Mouse (Mus musculus) urinary bladder, postnatal 36 days (tissue): ENCODE results near the gene Ipmk.
"Not testable (repeated sequence)": the region's sequence is repeated elsewhere in the genome, so short reads cannot be mapped to it uniquely, and the experiment has no call there.

Experiments used
- DNase-seq, 2 experiments: peaks; one replicate each; pipeline ENCODE4 v3.0.0; 2022; ENCODE audit warnings: low spot score in 2 of 2, mixed read lengths in 1 of 2

Gene Ipmk

DNA sequence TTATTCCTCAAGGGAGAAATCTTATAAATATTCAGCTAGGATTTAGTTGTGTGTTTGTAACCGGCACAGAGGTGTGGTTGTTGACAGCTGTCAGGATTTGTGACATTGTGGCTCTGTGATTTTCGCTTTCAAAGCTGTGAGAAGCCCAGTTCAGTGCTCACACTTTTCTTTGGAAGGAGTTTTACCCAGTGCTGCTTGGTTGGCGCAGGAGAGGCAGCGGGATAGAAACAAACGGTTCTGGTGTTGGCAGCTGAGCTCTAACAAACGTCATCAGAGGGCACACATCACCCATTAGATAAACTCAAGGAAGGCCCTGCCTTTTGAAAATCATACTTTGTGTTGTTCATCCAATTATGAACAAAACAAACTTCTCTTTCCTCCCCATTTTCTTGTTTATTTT, 79.2 kb downstream of the Ipmk start:
- no peak for DNase-seq

DNA sequence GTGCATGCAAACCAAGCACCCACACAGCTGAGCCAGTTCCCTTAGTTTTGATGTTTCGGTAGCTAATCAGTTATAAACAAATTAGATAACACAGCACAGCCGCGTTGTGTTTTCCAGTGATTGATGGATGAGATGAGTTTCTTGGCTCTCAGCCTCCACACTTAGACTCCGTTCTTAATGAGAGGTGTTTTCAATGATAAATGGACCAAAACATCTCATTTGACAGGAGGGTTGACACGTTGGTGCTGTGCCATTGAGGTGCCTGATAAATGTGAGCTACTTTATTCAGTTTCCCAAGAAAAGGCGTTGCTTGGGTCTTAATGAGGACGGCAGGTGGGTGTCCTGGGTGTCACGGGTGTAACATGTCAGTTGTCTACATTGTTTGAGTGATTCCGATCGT, 79.8 kb downstream of the Ipmk start:
- no peak for DNase-seq

DNA sequence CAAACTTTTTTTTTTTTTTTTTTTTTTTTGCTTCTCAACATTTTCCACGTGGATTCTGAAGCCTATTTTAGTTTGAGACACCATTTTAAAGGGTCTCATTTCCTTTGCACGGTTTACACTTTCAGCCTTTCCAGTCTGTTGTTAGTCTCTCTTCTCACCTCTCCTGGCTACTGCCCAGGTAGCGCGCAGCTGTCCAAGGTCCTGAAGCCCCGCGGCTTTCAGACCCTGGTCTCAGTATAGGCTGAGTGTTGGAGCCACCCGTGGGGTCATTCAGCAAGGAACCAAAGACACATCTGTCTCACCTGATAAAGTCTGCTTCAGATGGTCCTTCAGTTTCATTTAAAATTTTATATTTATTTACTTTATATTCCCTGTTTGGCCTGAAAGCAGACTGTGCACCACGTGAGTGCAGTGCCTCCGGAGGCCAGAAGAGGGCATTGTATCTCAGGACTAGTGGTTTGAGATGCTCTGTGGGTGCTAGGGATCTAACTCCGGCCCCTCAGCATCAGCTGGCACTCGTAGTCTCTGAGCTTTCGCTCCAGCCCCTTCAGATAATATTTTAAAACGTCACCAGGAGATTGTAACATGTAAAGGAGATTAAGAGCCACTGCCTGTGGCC, 80.8 kb downstream of the Ipmk start:
- DNase-seq: no peak

DNA sequence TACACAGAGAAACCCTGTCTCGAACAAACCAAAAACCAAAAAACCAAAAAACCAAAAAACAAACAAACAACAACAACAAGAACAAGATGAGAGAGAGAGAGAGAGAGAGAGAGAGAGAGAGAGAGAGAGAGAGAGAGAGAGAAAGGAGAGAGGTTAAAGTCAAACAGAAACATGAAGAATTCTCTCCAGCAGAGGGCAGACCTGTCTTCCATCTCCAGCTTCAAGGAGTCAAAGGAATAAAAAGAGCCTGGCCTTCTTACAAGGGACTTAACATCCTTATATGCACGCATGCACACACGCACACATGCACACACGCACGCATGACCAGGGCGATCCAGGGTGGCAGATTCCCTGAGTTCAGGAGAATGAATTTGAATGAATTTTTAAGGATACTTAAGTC, 83.1 kb downstream of the Ipmk start:
- no peak for DNase-seq

DNA sequence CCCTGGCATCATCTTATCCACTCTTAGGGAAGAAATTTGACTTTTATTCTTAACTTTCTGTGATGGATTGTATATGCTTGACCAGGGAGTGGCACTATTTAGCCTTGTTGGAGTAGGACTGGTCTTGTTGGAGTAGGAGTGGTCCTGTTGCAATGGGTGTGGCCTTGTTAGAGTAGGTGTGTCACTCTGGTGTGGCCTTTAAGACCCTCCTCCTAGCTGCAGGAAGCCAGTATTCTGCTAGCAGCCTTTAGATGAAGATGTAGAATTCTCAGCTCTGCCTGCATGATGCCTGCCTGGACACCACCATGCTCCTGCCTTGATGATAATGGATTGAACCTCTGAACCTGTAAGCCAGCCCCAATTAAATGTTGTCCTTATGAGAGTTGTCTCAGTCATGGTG, 95.5 kb downstream of the Ipmk start:
- no peak for DNase-seq

DNA sequence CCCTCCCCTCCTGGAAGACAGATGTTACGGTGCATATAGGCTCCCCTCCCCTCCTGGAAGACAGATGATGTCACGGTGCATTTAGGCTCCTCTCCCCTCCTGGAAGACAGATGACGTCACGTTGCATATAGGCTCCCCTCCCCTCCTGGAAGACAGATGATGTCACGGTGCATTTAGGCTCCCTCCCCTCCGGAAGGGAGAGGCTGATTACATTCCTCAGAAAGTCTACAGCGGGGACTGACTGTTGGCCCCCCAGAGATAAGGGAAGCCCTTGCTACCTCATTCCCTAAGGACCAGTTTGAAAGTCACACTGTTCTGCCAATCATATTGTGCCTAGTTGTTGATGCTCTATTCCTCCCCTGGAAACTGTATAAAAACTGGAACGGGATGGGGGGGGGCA, 100.1 kb downstream of the Ipmk start:
- DNase-seq: no peak

DNA sequence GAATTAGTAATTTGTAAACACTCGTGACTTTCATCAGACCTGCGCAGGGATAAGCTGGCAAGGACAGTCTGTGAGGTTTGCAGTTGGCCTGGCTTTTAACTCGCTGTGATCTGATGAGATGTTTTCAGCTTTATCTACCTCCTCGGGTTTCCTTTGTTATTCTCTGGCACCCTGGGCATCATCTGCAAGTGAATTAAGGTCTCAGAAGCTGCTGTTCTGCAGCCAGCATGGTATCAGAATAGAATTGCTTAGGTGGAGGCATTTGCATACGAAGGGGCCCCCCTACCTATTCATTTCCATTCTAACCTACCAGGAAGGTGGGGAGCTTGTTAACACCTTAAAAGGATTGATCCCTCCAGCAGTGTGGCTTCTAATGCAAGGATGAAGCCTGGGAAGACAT, 100.7 kb downstream of the Ipmk start:
- DNase-seq: no peak

DNA sequence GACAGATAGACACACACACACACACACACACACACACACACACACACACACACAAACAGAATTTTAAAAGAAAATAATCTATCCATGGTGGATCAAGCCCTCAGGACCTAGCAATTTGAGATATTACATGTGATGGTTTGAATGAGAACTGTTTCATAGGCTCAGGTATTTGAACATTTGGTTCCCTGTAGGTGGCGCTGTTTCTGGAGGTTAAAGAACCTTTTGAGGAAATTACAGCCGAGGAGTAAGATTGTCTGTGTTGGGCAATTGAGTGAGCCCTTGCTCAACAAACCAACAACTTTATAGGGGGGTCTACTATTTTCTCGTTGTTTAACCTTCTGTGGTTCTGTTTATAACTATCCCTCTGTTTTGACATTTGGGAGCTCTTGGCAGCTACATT, 107.8 kb downstream of the Ipmk start:
- DNase-seq: no peak

DNA sequence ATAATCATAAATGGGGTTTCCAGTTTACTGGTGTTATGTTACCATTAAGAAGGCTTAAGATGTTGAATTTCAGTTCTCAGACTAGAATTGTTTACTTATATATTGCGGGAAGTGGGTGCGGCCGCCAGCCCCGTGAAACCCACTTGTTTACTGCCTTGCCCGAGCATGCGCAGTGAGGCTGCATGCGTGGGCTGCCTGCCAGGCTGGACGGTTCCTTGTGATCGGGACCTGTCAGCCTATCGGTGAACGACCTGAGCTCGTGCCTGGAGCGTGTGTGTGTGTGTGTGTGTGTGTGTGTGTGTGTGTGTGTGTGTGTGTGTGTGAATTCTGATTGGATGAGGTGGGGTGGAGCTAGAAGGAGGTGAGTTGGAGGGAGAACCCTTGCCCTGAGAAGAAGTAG, 114.8 kb downstream of the Ipmk start:
- not testable (repeated sequence) for DNase-seq

DNA sequence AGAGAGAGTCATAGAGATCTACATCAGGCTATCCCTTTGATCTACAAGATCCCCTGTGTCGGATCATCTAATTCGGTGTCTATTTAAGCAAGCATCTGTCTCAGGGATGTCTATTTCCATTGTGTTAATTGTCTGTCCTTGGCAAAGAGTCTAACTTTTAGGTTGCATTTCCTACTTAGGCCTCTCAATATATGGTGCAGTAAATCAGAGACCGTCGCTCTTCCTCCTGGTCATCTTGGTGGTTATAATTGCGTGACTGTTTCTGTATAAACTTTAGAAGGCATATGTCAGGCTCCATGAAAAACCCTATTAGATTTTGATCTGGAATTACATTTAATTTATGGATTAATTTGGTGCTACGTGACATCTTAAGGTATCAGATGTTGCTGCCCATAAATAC, 116.9 kb downstream of the Ipmk start:
- no peak for DNase-seq

DNA sequence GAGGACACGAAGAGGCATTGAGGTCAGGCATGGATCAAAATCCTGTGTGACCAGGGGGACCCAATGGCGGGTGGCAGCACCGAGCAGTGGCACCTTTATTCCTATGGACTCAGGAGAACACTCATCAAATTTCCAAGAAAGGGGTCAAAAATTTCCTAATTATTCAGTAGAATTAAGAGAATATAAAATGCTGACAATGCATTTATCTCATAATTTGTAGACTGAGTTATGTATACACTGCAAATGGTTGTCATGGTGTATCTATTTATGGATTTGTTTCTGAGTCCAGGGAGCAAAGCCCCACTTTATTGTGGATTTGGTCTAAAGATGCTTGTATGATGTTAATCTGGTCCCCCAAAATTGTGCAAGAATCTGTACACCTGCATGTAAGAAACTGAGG, 120.8 kb downstream of the Ipmk start:
- DNase-seq: no peak

DNA sequence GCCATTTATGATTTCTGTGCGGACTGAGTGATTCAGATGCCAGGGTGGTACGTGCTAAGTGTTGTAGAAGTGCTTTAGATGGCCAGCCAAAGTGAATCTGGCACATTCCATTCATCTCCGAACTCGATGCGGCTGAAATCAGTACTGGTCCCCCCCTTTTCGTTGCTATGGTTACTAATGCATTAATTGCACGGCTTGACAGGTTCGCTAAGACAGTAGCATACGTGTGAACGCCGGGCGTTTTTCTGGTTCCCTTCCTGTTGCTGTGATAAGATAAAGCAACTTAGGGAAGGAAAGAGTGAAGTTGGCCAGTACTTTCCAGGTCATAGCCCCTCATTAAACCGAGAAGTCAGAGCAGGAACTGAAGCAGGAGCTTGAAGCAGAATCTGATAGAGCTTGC, 122.2 kb downstream of the Ipmk start:
- no peak for DNase-seq

DNA sequence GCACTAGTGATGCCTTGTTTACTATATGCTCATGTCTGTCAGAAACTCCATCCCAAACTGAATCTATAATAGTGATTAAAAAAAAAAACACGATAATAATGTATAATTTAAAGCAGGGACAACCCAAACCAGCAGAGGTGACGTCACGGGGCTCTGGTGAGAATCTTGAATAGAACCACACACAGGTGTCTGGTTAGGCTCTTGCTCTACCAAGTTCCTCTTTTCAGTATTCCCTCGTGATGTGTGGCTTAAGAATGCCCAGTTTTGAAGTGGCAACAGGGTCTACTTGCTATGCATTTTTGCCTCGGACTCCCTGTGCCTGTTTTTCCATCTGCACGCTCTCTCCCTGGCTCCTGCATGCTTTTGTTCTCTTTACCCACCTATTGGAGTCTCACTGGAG, 124.5 kb downstream of the Ipmk start:
- no peak for DNase-seq

DNA sequence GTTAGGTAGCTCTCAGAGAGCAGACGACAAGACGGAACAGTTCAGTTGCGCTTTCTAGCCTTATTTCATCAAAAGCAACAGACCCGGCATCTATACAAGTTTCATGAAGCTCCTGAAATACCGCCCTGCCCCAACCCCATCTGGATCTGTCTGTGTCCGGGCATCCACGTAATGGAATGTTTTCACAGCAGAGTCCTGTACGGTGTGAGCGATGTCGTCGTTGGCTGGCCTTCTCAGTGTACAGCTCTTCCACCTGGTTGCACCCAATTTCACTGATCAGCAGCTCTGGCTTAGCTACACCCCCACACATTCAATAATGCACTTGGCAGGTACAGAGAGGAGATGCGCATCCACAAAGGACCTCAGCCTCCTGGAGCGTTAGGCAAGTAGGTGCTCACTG, 126.0 kb downstream of the Ipmk start:
- DNase-seq: no peak

DNA sequence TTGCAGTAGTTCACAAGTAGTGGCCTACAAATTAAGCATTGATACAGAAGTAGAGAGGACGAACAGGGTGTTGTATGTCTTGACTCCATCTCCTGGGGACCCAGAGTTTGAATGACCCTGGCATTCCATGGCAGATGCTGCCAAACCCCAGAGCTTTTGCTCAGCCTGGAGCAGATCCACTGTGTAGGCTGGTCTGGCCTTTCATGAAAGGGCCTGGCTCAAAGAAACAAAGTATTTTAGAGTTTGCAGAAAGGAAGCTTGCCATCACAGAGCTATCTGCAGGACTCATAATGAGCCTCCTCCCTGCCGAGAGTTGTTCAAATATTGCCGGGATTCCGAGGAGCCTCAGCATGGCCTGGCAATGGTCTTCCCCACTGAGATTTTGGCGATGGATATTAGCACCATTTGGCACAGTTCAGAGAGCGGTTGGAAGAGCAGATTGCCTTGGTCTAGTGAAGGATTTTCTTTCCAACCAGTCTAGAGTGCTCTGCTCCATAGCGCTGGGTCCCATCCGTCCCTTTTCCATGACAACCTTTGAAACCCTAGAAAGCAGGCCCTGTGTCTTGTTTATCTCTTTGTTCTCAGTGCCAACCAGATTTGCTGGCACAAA, 129.0 kb downstream of the Ipmk start:
- no peak for DNase-seq

DNA sequence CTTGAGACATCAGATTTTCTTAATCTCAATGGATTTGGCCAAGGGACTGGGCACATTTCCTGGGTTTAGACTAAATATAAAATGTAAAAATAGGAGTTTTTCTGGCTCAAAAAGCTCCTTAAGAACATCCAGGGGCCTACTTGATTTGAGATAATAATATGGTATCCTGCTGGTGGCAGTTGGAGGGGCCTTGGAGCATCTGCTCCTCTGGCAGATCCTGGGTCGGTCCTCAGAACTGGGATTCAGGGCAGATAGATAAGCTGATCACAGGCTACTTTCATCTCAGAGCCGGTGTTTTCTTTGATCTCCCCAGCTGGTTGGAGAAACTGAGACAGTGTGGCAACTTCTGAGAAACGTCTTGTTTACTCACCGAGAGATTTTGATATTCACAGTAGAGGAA, 129.6 kb downstream of the Ipmk start:
- no peak for DNase-seq

DNA sequence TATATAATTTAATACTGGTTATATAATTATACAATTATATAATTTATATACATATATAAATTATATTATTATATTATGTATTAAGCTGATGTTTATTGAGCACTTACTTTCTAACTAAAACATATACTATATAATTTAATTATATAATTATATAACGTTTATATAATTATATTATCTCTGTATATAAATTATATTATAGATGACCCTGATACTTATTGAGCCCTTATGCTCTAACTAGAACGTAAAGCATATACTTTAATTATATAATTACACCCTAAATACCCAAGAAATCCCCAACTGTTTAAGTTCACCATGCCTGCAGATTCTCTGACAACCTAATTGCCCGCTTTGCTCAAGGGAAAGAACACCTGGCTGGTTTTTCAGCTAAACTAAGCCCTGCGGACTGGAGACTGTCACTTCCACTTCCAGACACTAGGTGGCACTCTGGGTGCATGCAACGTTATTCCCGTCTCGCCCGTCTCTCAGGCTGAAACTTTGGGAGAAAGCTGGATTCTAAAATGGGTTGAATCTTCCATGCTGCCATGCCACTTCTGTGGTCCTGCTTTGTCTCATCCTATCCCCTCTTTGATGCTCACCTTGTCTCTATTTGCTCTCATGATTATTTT, 132.2 kb downstream of the Ipmk start:
- peak; percentile 40 to 49 for DNase-seq
